Mouse (Mus musculus) C2C12 (cell line): Measurements from ENCODE around the gene Efna5.

Experiments used
- CEBPB ChIP-seq: IDR thresholded peaks from one replicate; pipeline ENCODE4 v1.6.1; 2011; ENCODE audit warnings: low read depth, mild to moderate bottlenecking, control low read depth, moderate library complexity
- CTCF ChIP-seq: IDR thresholded peaks from one replicate; pipeline ENCODE4 v1.5.1; 2011; ENCODE audit not compliant: control insufficient read depth, insufficient read depth, insufficient read length
- FOSL1 ChIP-seq: IDR thresholded peaks from one replicate; pipeline ENCODE4 v1.8.0; 2011; ENCODE audit warnings: mild to moderate bottlenecking, low read length; ENCODE audit not compliant: poor library complexity, insufficient read depth, severe bottlenecking
- MAX ChIP-seq: IDR thresholded peaks from one replicate; pipeline ENCODE4 v1.6.1; 2011; ENCODE audit warnings: mild to moderate bottlenecking, control low read depth
- MYOD1 ChIP-seq: IDR thresholded peaks from one replicate; pipeline ENCODE4 v1.6.1; 2011; ENCODE audit warnings: low read depth; ENCODE audit not compliant: control insufficient read depth, insufficient read length
- MYOG ChIP-seq: IDR thresholded peaks from one replicate; pipeline ENCODE4 v1.6.1; 2011; ENCODE audit not compliant: control insufficient read depth, insufficient read length; ENCODE audit errors: extremely low read depth
- USF1 ChIP-seq: IDR thresholded peaks from one replicate; pipeline ENCODE4 v1.6.1; 2011; ENCODE audit warnings: low read depth, mild to moderate bottlenecking, control low read depth, moderate library complexity

GRCm38 (mm10) chr17:62905692-62906445 lies 24.8 kb upstream of the Efna5 start:
- no peak for TF ChIP-seq CTCF
- TF ChIP-seq MAX, result no peak
- no peak for TF ChIP-seq MYOG
- TF ChIP-seq USF1, result no peak
- TF ChIP-seq FOSL1, result no peak
- TF ChIP-seq MYOD1, result no peak
- TF ChIP-seq CEBPB, result no peak
